10 mouse cellular contexts compared by ENCODE assay signal in genomic region chr3:157358905-157359304, GRCm38 (mm10).
DNase-seq lines count a peak whose midpoint lies in the region; ATAC-seq and TF ChIP-seq lines count a peak whose summit lies in the region.
"Had no signal": no experiment of that assay in that cellular context is flagged by ENCODE, and none has a peak within 500 bp of the region (broad histone marks: within the 10 kb centered on the region; RNA-seq: fewer than 3 reads in every experiment).

No protein-coding gene starts in this region.

- no peaks in the 10 kb centered on the region for H3K9me3 ChIP-seq in hindbrain, postnatal 0 days (ENCODE audit: low read length)
- no peaks in the 10 kb centered on the region for H3K9me3 ChIP-seq in hindbrain, embryonic 16.5 days (ENCODE audit: control insufficient read depth, low read length)
- no peaks in the 10 kb centered on the region for H3K9me3 ChIP-seq in intestine, embryonic 15.5 days
- H3K9me3 ChIP-seq: midbrain, embryonic 13.5 days had no signal

- 56% methylated on average over 3 of the region's 3 CpGs for WGBS in hindbrain, postnatal 0 days
- 60% methylated on average over 3 of the region's 3 CpGs for WGBS in hindbrain, embryonic 16.5 days
- WGBS in intestine, embryonic 15.5 days: 44% methylated on average over 3 of the region's 3 CpGs

- no peak overlapping the region for H3K4me2 ChIP-seq in hindbrain, postnatal 0 days (ENCODE audit: low read depth, low read length)
- H3K4me2 ChIP-seq in hindbrain, embryonic 16.5 days (ENCODE audit: low read length): no peak overlapping the region
- H3K4me2 ChIP-seq in intestine, embryonic 15.5 days (replicated peaks): no peak overlapping the region
- H3K4me2 ChIP-seq: midbrain, embryonic 13.5 days had no signal

- H3K9ac ChIP-seq in hindbrain, postnatal 0 days (replicated peaks; ENCODE audit: low read length): no peak overlapping the region
- H3K9ac ChIP-seq in hindbrain, embryonic 16.5 days (ENCODE audit: low read depth, low read length): no peak overlapping the region
- no peak overlapping the region for H3K9ac ChIP-seq in intestine, embryonic 15.5 days
- H3K9ac ChIP-seq: midbrain, embryonic 13.5 days had no signal

- H3K4me3 ChIP-seq in hindbrain, postnatal 0 days (ENCODE audit: low read length): no peak overlapping the region
- no peak overlapping the region for H3K4me3 ChIP-seq in hindbrain, embryonic 16.5 days (ENCODE audit: low read length)
- no peak overlapping the region for H3K4me3 ChIP-seq in intestine, embryonic 15.5 days (replicated peaks)
- H3K4me3 ChIP-seq: midbrain, embryonic 13.5 days had no signal

- H3K4me1 ChIP-seq in hindbrain, postnatal 0 days (ENCODE audit: insufficient read depth, low read length): no peaks in the 10 kb centered on the region
- H3K4me1 ChIP-seq in hindbrain, embryonic 16.5 days (ENCODE audit: control insufficient read depth, insufficient read depth, low read depth, low read length): no peaks in the 10 kb centered on the region
- H3K4me1 ChIP-seq in intestine, embryonic 15.5 days (replicated peaks): no peaks in the 10 kb centered on the region
- H3K4me1 ChIP-seq: midbrain, embryonic 13.5 days had no signal

- no peaks in the 10 kb centered on the region for H3K36me3 ChIP-seq in hindbrain, postnatal 0 days (ENCODE audit: insufficient read depth, low read length)
- H3K36me3 ChIP-seq in hindbrain, embryonic 16.5 days (ENCODE audit: control insufficient read depth, insufficient read depth, low read length): no peaks in the 10 kb centered on the region
- H3K36me3 ChIP-seq in intestine, embryonic 15.5 days: no peaks in the 10 kb centered on the region
- H3K36me3 ChIP-seq: midbrain, embryonic 13.5 days had no signal

- no peak overlapping the region for H3K27ac ChIP-seq in hindbrain, postnatal 0 days
- H3K27ac ChIP-seq in hindbrain, embryonic 16.5 days (ENCODE audit: low read depth, low read length): no peak overlapping the region
- no peak overlapping the region for H3K27ac ChIP-seq in intestine, embryonic 15.5 days
- H3K27ac ChIP-seq: midbrain, embryonic 13.5 days had no signal

- peak; percentile 52 for DNase-seq in hindbrain, postnatal 0 days (ENCODE audit: low spot score)
- peak; percentile 32 for DNase-seq in 416B (ENCODE audit: low read depth)
- peak; percentile 31 for DNase-seq in brain, adult 2 months (ENCODE audit: low read depth, low spot score)
- no peak for DNase-seq in gastrocnemius, postnatal 4 days (ENCODE audit: low spot score in 2 of 2)
- no peak for DNase-seq in cerebellum, adult 18-20 months
- DNase-seq: thymus, postnatal 36 days had no signal

- no peaks in the 10 kb centered on the region for H3K27me3 ChIP-seq in hindbrain, postnatal 0 days (ENCODE audit: insufficient read depth, low read length)
- no peaks in the 10 kb centered on the region for H3K27me3 ChIP-seq in hindbrain, embryonic 16.5 days (replicated peaks; ENCODE audit: control insufficient read depth, insufficient read depth, low read length)
- no peaks in the 10 kb centered on the region for H3K27me3 ChIP-seq in intestine, embryonic 15.5 days (replicated peaks)
- H3K27me3 ChIP-seq: midbrain, embryonic 13.5 days had no signal

- no peak for ATAC-seq in hindbrain, postnatal 0 days
- no peak for ATAC-seq in hindbrain, embryonic 16.5 days
- ATAC-seq in intestine, embryonic 15.5 days: peak; percentile 78
- ATAC-seq in erythroid progenitor cell, adult 5-6 weeks (replicated peaks; ENCODE audit: low FRiP score, poor library complexity, severe bottlenecking): no peak
- ATAC-seq: midbrain, embryonic 13.5 days had no signal

- TF ChIP-seq CTCF in hindbrain, postnatal 0 days (IDR thresholded peaks at IDR 0.05; ENCODE audit: low read depth): peak; percentile 54

Comparison
In these comparisons a context has a peak if more than half of its experiments do, and no peak if none do; other contexts are left out.
1. DNase-seq: peak in hindbrain, postnatal 0 days (single experiment), 416B (single experiment) and brain, adult 2 months (single experiment); none in gastrocnemius, postnatal 4 days (0 of 2) and cerebellum, adult 18-20 months (0 of 2).